Mouse (Mus musculus) MEL-GATA-1-ER (cell line): ENCODE measurements around the gene Fxyd2.

ENCODE experiments used
- DNase-seq: peaks from one replicate; pipeline ENCODE4 v3.0.0-alpha.2; 2012; ENCODE audit warnings: low read depth; ENCODE audit errors: extremely low read depth

Fxyd2 gene

GRCm38 (mm10) chr9:45426456-45426855, 27.0 kb downstream of the Fxyd2 start, which contains the start of gene Dscaml1:
TSS of gene Dscaml1 (plus strand) at chr9:45426628.
- DNase-seq = no peak

- DNase-seq = no peak
These were observed 29.9 kb downstream of the Fxyd2 start for GRCm38 (mm10) chr9:45429392-45429791.

- DNase-seq = no peak
These were observed 30.7 kb downstream of the Fxyd2 start for GRCm38 (mm10) chr9:45429951-45430697.

- DNase-seq = no peak
These were observed 31.2 kb downstream of the Fxyd2 start for GRCm38 (mm10) chr9:45430698-45430959.

- DNase-seq = no peak
These were observed 31.7 kb downstream of the Fxyd2 start for GRCm38 (mm10) chr9:45431150-45431549.

GRCm38 (mm10) chr9:45432639-45433038, 33.2 kb downstream of the Fxyd2 start:
- no peak for DNase-seq

- DNase-seq = no peak
These were observed 33.6 kb downstream of the Fxyd2 start for GRCm38 (mm10) chr9:45433119-45433518.

GRCm38 (mm10) chr9:45434171-45434570, 34.7 kb downstream of the Fxyd2 start:
- DNase-seq = no peak

- DNase-seq = no peak
These were observed 39.6 kb downstream of the Fxyd2 start for GRCm38 (mm10) chr9:45439025-45439424.

GRCm38 (mm10) chr9:45440083-45440784, 40.8 kb downstream of the Fxyd2 start:
- no peak for DNase-seq

GRCm38 (mm10) chr9:45444251-45444798, 44.9 kb downstream of the Fxyd2 start:
- no peak for DNase-seq

GRCm38 (mm10) chr9:45449658-45450057, 50.2 kb downstream of the Fxyd2 start:
- DNase-seq = no peak

- DNase-seq = no peak
These were observed 51.9 kb downstream of the Fxyd2 start for GRCm38 (mm10) chr9:45451346-45451745.

GRCm38 (mm10) chr9:45454032-45454431, 54.6 kb downstream of the Fxyd2 start:
- no peak for DNase-seq

GRCm38 (mm10) chr9:45454889-45455610, 55.6 kb downstream of the Fxyd2 start:
- DNase-seq = no peak

- DNase-seq = no peak
These were observed 57.7 kb downstream of the Fxyd2 start for GRCm38 (mm10) chr9:45457200-45457599.

- no peak for DNase-seq
These were observed 58.9 kb downstream of the Fxyd2 start for GRCm38 (mm10) chr9:45458363-45458762.
